Mouse (Mus musculus): ENCODE results near the gene Whrn.

DNA sequence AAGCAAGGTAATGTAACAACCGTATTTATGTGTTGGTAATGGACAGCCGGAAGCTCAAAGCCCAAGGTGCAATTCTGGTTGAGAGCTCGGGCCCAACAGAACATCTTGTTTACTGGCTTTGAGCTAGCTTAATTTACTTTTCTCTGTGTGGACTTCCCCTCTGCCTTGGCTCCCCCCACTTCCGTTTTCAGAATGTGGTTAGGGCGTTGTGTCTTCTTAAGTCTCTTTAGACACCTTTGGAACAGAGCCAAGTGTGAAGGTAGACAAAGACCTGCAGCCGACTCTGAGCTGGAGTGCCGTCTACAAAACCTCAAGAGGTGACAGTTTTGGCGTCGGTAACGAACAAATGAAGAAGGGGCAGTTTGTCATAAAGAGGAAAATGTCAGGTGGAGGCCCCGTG lies 110.0 kb downstream of the Whrn start:
- TF ChIP-seq CTCF (IDR thresholded peaks at IDR 0.05; ENCODE audit: control insufficient read depth, insufficient read depth, low read length) (no peak), POLR2A (IDR thresholded peaks at IDR 0.05; ENCODE audit: borderline replicate concordance, control insufficient read depth, low read depth, low read length) (no peak)
